Mouse (Mus musculus): Measurements from ENCODE around the gene Dmkn.

DNA sequence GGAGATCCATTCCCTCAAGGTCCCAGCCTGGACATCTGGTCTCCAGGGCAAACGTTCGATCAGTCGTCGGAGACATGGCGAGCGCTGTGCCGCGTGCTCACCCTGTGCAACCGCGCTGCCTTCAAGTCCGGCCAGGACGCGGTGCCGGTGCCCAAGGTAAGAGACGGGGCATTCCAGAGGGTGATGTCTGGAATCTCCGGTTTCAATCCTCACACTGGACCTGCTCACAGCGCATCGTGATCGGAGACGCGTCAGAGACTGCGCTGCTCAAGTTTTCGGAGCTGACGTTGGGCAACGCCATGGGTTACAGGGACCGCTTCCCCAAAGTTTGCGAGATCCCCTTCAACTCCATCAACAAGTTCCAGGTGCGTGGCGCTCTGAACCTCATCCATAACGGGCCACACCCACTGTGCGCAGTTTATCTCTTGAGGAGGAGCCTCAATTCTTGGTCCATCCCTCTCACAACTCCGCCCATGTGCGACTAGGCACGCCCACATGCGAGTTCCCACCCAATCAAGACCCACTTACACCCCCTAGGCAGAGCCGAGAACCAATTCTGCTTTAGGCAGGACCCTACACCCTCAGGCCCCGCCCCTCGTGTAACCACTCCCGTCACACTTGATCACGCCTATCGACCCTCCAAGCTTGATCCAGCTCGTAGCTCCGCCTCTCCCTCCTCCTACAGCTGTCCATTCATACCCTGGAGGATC is 46.4 kb upstream of the Dmkn start:
- TF ChIP-seq GATA1 (IDR thresholded peaks at IDR 0.05; ENCODE audit: low read length) = no peak
- no peak for TF ChIP-seq TAL1 (IDR thresholded peaks at IDR 0.05; ENCODE audit: low read length)
